Mouse (Mus musculus) lung, postnatal 0 days (tissue): ENCODE measurements at regions not wholly inside any gene's neighbourhood (a gene's known extent, or its start where the extent isn't known, plus 50 kb on each side); places are given as distances from the start of the nearest gene placed in this dataset.

Experiments used
- CTCF ChIP-seq: IDR thresholded peaks from 2 replicates; pipeline ENCODE4 v1.5.1; 2016; ENCODE audit warnings: antibody characterized with exemption, mild to moderate bottlenecking
- EP300 ChIP-seq: IDR thresholded peaks from 2 replicates; pipeline ENCODE4 v1.6.1; 2016; ENCODE audit warnings: antibody characterized with exemption, mild to moderate bottlenecking, control low read depth

DNA sequence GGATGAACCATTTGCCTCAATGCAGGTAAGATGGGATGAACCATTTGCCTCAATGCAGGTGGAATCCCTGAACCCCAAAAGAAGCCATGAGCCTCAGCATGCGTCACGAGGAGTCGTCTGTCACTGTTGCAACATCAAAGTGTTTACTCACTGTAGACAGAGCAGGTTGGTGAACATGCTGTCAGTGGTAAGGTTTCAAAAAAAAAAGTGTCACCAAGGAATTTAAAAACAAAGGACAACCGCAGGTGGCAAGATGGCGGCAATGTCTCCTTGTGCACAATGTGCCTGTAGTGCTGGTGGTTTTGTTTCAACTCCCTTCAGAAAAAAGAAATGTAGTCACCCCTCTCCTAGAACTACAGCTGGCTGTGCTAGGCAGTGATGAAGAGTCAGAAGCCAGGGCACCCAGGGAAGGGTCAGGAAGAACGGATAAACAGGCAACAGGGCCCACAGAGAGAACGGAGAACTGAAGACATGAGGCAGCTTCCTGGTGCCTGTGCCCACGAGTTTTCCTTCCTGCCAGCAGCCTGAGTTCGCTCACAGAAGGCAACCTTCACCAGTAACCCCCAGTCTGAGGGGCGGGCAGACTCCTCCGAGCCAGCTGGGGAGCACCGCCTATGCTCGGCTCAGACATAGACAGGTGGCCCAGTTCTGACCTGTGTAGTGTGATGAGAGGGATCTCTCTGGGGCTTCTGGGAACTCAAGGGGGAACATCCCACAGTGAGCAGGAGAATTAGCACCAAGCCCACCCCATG is 223.9 kb downstream of the Bcl11b start:
- no peak for TF ChIP-seq EP300
- TF ChIP-seq CTCF = no peak
